Mouse (Mus musculus) MEL (cell line): Measurements from ENCODE around the gene Fdps.

Experiments used
- BHLHE40 ChIP-seq: IDR thresholded peaks from 2 replicates; pipeline ENCODE4 v1.6.1; 2012; ENCODE audit warnings: low read depth, mild to moderate bottlenecking, inconsistent platforms, low read length, improper control_type of control experiment, borderline replicate concordance
- CHD2 ChIP-seq: IDR thresholded peaks from 2 replicates; pipeline ENCODE4 v1.6.1; 2011; ENCODE audit warnings: low read length, improper control_type of control experiment
- CTCF ChIP-seq, 3 experiments: IDR thresholded peaks in 2 of 3; conservative IDR thresholded peaks in 1 of 3; 2 replicates each; pipeline ENCODE4 v1.5.1; 2011 to 2012; ENCODE audit warnings: low read length in 3 of 3, low read depth in 2 of 3, mild to moderate bottlenecking in 2 of 3, improper control_type of control experiment in 1 of 3, inconsistent platforms in 1 of 3, mixed read lengths in 1 of 3, moderate library complexity in 1 of 3; ENCODE audit not compliant: control insufficient read depth in 1 of 3, insufficient read depth in 1 of 3, poor library complexity in 1 of 3, severe bottlenecking in 1 of 3
- EP300 ChIP-seq, 2 experiments: IDR thresholded peaks; 2 replicates each; pipeline ENCODE4 v1.6.1; 2011; ENCODE audit warnings: improper control_type of control experiment in 2 of 2, low read length in 2 of 2, low read depth in 1 of 2, mild to moderate bottlenecking in 1 of 2
- ETS1 ChIP-seq: IDR thresholded peaks from 2 replicates; pipeline ENCODE4 v1.6.1; 2012; ENCODE audit warnings: low read depth, mild to moderate bottlenecking, inconsistent platforms, low read length, improper control_type of control experiment, moderate library complexity
- GABPA ChIP-seq: IDR thresholded peaks from 2 replicates; pipeline ENCODE4 v1.6.1; 2012; ENCODE audit warnings: low read depth, mild to moderate bottlenecking, inconsistent platforms, low read length, improper control_type of control experiment, moderate library complexity
- MAZ ChIP-seq: IDR thresholded peaks from 2 replicates; pipeline ENCODE4 v1.6.1; 2012; ENCODE audit warnings: low read depth, mild to moderate bottlenecking, inconsistent platforms, low read length, improper control_type of control experiment
- MEF2A ChIP-seq: IDR thresholded peaks from 2 replicates; pipeline ENCODE4 v1.6.1; 2014; ENCODE audit warnings: low read depth, mild to moderate bottlenecking, inconsistent platforms, low read length, improper control_type of control experiment; ENCODE audit not compliant: poor library complexity, insufficient replicate concordance, severe bottlenecking; ENCODE audit errors: extremely low read depth
- MXI1 ChIP-seq: IDR thresholded peaks from 2 replicates; pipeline ENCODE4 v1.6.1; 2011; ENCODE audit warnings: mild to moderate bottlenecking, low read depth, low read length, improper control_type of control experiment
- NRF1 ChIP-seq: IDR thresholded peaks from 2 replicates; pipeline ENCODE4 v1.6.1; 2014; ENCODE audit warnings: low read depth, mild to moderate bottlenecking, inconsistent platforms, low read length, improper control_type of control experiment, moderate library complexity; ENCODE audit not compliant: poor library complexity, insufficient read depth, severe bottlenecking
- POLR2A ChIP-seq, 2 experiments: IDR thresholded peaks; 2 replicates each; pipeline ENCODE4 v1.6.1; 2011 to 2012; ENCODE audit warnings: low read length in 2 of 2, mild to moderate bottlenecking in 2 of 2, control low read depth in 1 of 2, improper control_type of control experiment in 1 of 2, low read depth in 1 of 2, moderate library complexity in 1 of 2; ENCODE audit not compliant: control insufficient read depth in 1 of 2, insufficient read depth in 1 of 2, poor library complexity in 1 of 2
- TAL1 ChIP-seq: IDR thresholded peaks from 2 replicates; pipeline ENCODE4 v1.6.1; 2012; ENCODE audit warnings: mild to moderate bottlenecking, inconsistent platforms, low read length, moderate library complexity, mixed read lengths
- TBP ChIP-seq: IDR thresholded peaks from 2 replicates; pipeline ENCODE4 v1.8.0; 2011; ENCODE audit warnings: low read depth, low read length, improper control_type of control experiment
- UBTF ChIP-seq: IDR thresholded peaks from 2 replicates; pipeline ENCODE4 v1.6.1; 2012; ENCODE audit warnings: low read depth, mild to moderate bottlenecking, inconsistent platforms, low read length, improper control_type of control experiment, moderate library complexity, borderline replicate concordance; ENCODE audit not compliant: insufficient read depth

DNA sequence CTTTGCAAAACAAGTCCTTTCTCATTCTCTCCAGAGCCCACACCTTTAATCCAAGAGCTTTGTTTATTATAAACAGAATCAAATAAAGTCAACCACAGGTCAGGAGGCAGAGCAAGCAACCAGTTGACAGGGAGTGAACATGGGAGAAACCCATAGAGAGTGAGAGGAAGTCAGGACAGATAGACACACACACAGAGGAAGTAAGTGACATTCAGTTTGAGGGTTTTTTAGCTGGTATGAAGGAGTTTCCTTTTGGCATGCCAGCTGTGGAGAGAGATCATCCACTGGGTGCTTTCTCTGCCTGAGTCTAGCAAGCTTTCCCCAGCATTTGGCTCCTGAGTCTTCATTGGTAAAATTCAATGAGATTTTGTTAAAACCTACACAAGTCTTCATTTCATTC, 5.1 kb upstream of the Fdps start:
- peak; percentile 43 to 56; a peak in 3 of 4 replicates for TF ChIP-seq EP300 (IDR thresholded peaks at IDR 0.05; ENCODE audit: low read depth in 1 of 2, low read length in 2 of 2)
- TF ChIP-seq CTCF (IDR thresholded peaks at IDR 0.05 in 2 of 3, conservative IDR thresholded peaks at IDR 0.05 in 1 of 3; ENCODE audit: control insufficient read depth in 1 of 3, insufficient read depth in 1 of 3, low read depth in 2 of 3, low read length in 3 of 3, poor library complexity in 1 of 3, severe bottlenecking in 1 of 3) = no peak
- TF ChIP-seq MAZ = no peak
- no peak for TF ChIP-seq NRF1
- no peak for TF ChIP-seq MEF2A
- TF ChIP-seq UBTF = no peak
- peak in 1 of 2 experiments; percentile 43; a peak in 1 of 4 replicates for TF ChIP-seq POLR2A (IDR thresholded peaks at IDR 0.05; ENCODE audit: control insufficient read depth in 1 of 2, insufficient read depth in 1 of 2, low read depth in 1 of 2, low read length in 2 of 2, poor library complexity in 1 of 2)
- no peak for TF ChIP-seq CHD2
- 0 out of 2 replicates have a peak, but pooled peaks have one; percentile 19 for TF ChIP-seq MXI1
- TF ChIP-seq GABPA = no peak
- TF ChIP-seq TBP = peak; percentile 77
- TF ChIP-seq BHLHE40 = no peak
- TF ChIP-seq ETS1 = 0 out of 2 replicates have a peak, but pooled peaks have one; percentile 45
- no peak for TF ChIP-seq TAL1
